Mouse (Mus musculus) neutrophil, adult 83 days (primary cell): ENCODE results near the gene Exosc7. TPM values are rescaled to one million over a fixed set of nuclear protein-coding genes. Genes with fewer than 3 reads are reported as not detected.

Experiments used
- total RNA-seq, 2 experiments: library from RNA; stranded (reverse); gene quantifications; one replicate each; pipeline ENCODE4 v1.2.4; 2023

Exosc7 gene
- total RNA-seq: 10 to 100 TPM; 30.7 to 32.1 TPM

GRCm38 (mm10) chr9:123112805-123113521, at the start of gene Exosc7, which contains the start of gene Zdhhc3:
Gene Exosc7, plus strand, starts transcription at chr9:123113215.
Gene Zdhhc3, minus strand, starts transcription at chr9:123113205.

GRCm38 (mm10) chr9:123150241-123151020, 37.4 kb downstream of the Exosc7 start, which contains the start of gene Clec3b:
Gene Clec3b, plus strand, starts transcription at chr9:123150946.

Other genes starting within 250 kb of the Exosc7 start
- gene Zfp445, start 247.2 kb upstream of the Exosc7 start, total RNA-seq: 10 to 100 TPM; 85.8 to 89.4 TPM
- gene Zkscan7, start 227.5 kb upstream of the Exosc7 start, total RNA-seq: under 1 TPM; 0.53 to 0.77 TPM
- under 1 TPM; 0.66 to 0.79 TPM for gene Zfp105, start 190.1 kb upstream of the Exosc7 start, total RNA-seq
- gene 1110059G10Rik, start 162.2 kb upstream of the Exosc7 start, total RNA-seq: 10 to 100 TPM; 21.9 to 24.3 TPM
- 10 to 100 TPM; 80.6 to 82.8 TPM for gene Kif15, start 162.2 kb upstream of the Exosc7 start, total RNA-seq
- gene Tmem42, start 91.9 kb upstream of the Exosc7 start, total RNA-seq: 1 to 10 TPM; 3.2 to 4.1 TPM
- gene Tgm4, start 78.5 kb upstream of the Exosc7 start, total RNA-seq: not detected
- 100 to 1,000 TPM; 102 to 105 TPM for gene Zdhhc3, start within 50 bp of the Exosc7 start, total RNA-seq
- not detected for gene Clec3b, start 37.7 kb downstream of the Exosc7 start, total RNA-seq
- not detected for gene Cdcp1, start 102.8 kb downstream of the Exosc7 start, total RNA-seq
- gene Tmem158, start 147.5 kb downstream of the Exosc7 start, total RNA-seq: under 1 TPM in 1 of 2 experiments, not detected in 1; 0.20 TPM